Mouse (Mus musculus): ENCODE measurements around the gene Ambra1. TPM values are rescaled to one million over a fixed set of nuclear protein-coding genes. Genes with fewer than 3 reads are reported as not detected.

The Ambra1 gene
- polyA plus RNA-seq, 1 experiment, result not detected

DNA sequence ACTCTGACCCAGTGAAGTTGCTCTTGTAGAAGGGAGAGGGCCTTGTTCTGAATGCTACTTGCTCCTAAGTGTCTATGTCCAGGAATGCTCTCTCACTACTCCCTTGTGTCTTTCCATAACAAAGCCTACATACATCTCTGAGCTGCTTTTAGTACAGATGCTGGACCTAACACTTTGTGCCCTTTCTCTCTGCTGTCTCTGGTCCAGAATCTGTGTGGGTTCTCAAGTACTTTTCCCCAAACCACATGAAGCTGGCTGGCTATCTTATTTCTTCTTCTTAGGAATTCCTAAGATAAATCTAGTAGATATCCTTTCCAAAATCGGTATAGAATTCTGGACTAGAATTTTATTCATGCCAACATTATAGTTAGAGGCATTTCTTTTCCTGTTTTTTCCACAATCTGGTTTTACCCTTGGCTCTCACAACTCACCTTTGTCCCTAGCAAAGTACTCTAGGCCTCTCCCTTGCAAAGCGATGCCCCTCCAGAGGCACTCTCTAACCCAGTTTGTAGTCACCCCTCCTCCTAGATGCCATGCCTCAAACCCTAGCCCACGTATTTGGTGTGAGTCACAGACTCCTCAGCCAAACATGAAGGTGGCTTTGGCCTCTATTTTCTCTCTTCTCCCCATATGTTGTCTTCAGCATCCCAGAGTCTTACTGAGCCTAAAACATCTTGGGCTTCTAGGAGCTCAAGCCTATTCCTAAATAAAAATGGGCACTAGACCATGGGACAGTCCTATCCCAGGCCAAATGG is 173.4 kb downstream of the Ambra1 start:
- peaks cover 11% of the 10 kb centered on the region for H3K4me1 ChIP-seq (ENCODE audit: control insufficient read depth, insufficient read depth, low read length)
- H3K4me3 ChIP-seq (ENCODE audit: insufficient read depth, low read depth, low read length), result no peak overlapping the region
- H3K27ac ChIP-seq (ENCODE audit: insufficient read depth, low read depth, low read length), result peak overlapping the region; percentile 12; the same call in 1 of the 2 replicates
- TF ChIP-seq POLR2A (IDR thresholded peaks at IDR 0.05; ENCODE audit: insufficient read depth, low read depth, low read length), result no peak
- 46% methylated on average over 3 of the region's 3 CpGs for whole genome bisulfite sequencing

DNA sequence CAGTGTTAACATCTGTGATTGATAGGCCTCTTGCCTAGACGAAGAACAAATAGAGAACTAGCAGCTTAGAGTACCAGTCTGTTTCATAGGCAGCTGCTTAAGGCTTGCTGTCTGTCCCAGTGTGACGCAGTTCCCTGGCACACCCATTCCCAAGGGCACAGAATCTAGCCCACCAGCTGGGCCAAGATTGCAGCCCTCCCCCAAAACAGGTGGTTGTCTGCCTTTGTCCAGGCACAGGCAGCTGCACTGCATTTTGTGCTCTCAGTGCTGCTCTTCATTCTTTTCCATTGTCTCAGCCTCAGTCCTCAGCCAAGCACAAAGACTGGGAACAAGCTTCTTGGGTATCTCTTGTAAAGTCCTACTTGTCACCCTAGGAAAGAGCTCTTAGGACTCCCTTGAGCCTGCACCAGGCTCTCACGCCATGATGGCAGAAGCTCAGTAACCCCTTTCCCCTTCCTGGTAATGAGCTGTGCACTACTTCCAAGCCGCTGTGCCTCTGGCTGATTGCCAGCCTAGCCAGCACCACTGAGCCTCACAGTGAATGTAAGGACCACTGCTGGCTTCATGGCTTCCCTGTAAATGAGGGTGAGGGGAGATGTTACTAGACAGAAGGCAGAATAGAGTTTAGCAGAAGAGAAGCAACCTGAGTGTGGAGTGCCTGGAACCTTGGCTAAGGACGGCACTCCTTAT is 174.8 kb downstream of the Ambra1 start:
- Histone ChIP-seq H3K27ac (ENCODE audit: insufficient read depth, low read depth, low read length) (peak overlapping the region; percentile 27), H3K4me1 (ENCODE audit: control insufficient read depth, insufficient read depth, low read length) (peaks cover 9% of the 10 kb centered on the region), H3K4me3 (ENCODE audit: insufficient read depth, low read depth, low read length) (no peak overlapping the region)
- WGBS, result 44% methylated on average over 5 of the region's 5 CpGs
- no peak for TF ChIP-seq CTCF (IDR thresholded peaks at IDR 0.05; ENCODE audit: insufficient read depth, low read depth, low read length)
- no peak for TF ChIP-seq POLR2A (IDR thresholded peaks at IDR 0.05; ENCODE audit: insufficient read depth, low read depth, low read length)

DNA sequence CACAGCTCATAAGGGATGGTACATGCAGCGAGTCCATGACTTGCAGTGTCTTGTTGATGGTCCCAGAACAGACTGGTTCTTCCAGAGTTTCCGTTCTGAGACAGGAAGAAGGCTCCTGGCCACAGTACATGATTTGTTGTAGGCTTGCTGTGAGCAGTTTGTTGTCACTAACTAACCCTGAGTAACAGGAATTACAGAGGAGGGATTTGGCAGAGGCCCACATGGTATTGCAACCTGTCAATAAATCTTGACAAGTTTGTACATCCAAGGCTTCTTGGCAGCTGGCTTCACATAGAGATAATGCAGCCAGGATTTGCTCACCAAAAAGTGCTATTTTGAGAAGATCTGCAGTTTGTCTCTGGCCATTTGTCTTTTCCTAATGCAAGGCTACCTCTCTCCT is 176.2 kb downstream of the Ambra1 start:
- H3K27ac ChIP-seq (ENCODE audit: insufficient read depth, low read depth, low read length), result no peak overlapping the region
- H3K4me1 ChIP-seq (ENCODE audit: control insufficient read depth, insufficient read depth, low read length), result peaks cover 9% of the 10 kb centered on the region

DNA sequence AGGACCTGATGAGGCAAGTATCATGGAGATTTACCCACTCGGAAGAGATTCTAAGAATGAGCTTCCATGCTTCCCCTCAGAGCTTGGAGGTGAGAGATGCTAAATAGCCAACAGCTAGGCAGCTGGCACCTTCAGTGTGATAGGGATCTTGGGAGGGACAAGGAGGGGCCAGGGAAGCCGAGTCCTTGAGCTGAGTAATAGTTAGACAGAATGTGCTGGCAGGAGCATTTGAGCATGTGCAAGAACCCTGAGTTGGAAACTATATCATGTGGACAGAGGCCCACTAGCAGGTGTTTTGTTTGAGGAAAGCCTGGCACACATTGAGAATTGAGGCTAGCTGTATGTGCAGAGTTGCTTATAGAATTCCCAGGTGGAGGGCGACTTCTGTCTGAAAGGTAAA is 182.7 kb downstream of the Ambra1 start:
- Histone ChIP-seq H3K4me3 (ENCODE audit: insufficient read depth, low read depth, low read length) (no peak overlapping the region), H3K4me1 (ENCODE audit: control insufficient read depth, insufficient read depth, low read length) (peaks cover 5% of the 10 kb centered on the region; the same call in 1 of the 2 replicates), H3K27ac (ENCODE audit: insufficient read depth, low read depth, low read length) (no peak overlapping the region)
- WGBS, result 66% methylated on average over 3 of the region's 3 CpGs
- TF ChIP-seq POLR2A (IDR thresholded peaks at IDR 0.05; ENCODE audit: insufficient read depth, low read depth, low read length), result no peak
- no peak for TF ChIP-seq CTCF (IDR thresholded peaks at IDR 0.05; ENCODE audit: insufficient read depth, low read depth, low read length)

More for the DNA sequence above, 176.2 kb downstream of the Ambra1 start:
- TF ChIP-seq CTCF (IDR thresholded peaks at IDR 0.05; ENCODE audit: insufficient read depth, low read depth, low read length) (no peak), POLR2A (IDR thresholded peaks at IDR 0.05; ENCODE audit: insufficient read depth, low read depth, low read length) (no peak)
- no peak overlapping the region for H3K4me3 ChIP-seq (ENCODE audit: insufficient read depth, low read depth, low read length)
- 94% methylated on average over 2 of the region's 2 CpGs for WGBS

DNA sequence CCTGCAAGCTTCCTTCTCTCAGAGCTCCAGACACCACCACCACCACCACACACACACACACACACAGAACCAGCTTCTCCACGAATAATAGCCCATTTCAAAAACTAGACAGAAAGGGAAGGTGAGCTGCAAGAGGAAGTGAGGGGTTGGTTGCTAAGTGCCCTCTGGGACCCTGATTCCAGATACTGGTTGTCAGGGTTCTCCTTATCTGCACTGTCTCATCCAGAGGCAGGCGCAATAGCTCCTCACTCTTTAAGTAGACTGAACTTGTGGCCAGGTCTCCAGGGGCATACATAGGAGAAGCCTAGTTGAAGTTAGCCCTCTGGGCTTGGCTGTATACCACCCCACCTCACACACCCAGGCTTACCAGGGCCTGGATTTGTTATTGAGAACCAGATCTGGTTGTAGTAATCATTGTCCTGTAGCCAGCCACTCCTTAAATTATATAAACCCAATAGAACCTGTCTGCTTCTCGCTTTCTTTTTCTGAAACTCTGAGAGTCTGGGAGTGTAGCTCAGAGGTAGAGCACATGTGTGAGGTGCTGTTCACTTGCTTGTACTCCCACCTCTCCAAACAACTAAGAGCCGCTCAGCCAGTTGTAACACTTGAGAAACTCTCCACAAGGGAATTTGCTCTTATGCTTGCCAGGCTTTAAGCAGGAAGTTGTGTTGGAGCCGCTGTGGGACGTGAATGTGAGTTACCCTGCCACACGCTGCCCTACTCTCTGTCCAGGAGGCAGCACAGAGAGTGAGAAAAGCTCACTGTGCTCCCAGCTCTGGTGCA is 183.6 kb downstream of the Ambra1 start:
- Histone ChIP-seq H3K4me3 (ENCODE audit: insufficient read depth, low read depth, low read length) (no peak overlapping the region), H3K27ac (ENCODE audit: insufficient read depth, low read depth, low read length) (no peak overlapping the region), H3K4me1 (ENCODE audit: control insufficient read depth, insufficient read depth, low read length) (peaks cover 8% of the 10 kb centered on the region; the same call in 1 of the 2 replicates)
- 78% methylated on average over 7 of the region's 7 CpGs for WGBS
- TF ChIP-seq CTCF (IDR thresholded peaks at IDR 0.05; ENCODE audit: insufficient read depth, low read depth, low read length) (no peak), POLR2A (IDR thresholded peaks at IDR 0.05; ENCODE audit: insufficient read depth, low read depth, low read length) (no peak)

DNA sequence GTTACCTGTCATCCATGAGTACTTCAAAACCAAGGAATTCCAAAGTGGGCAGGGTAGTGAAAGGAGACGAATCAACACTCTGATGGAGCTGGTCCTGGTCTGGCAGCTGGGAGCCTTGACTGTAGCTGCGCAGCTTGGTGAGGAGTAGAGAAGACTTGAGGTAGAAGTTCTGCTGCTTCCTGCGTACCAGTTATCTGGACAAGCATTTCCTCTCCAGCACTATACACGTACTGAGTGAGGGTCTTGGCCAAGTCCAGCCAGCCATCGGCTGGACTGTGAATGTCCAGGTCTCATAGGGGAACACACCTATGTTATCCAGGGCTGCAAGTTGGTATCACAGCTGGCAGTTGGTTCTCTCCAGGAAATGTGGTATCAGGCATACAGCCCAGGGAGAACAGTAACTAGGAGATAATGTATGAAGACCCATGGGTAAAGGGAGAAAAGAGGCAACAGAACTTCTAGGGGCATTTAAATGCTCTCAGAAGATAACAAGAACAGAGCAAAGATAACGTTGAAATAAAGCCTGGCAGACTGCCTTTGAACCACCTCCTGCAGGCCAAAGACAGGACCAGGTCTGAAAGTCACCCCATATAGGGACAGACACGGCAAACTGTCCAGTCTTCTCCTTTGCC is 186.5 kb downstream of the Ambra1 start:
- H3K4me3 ChIP-seq (ENCODE audit: insufficient read depth, low read depth, low read length), result no peak overlapping the region
- WGBS, result 89% methylated on average over 7 of the region's 7 CpGs
- TF ChIP-seq POLR2A (IDR thresholded peaks at IDR 0.05; ENCODE audit: insufficient read depth, low read depth, low read length) (no peak), CTCF (IDR thresholded peaks at IDR 0.05; ENCODE audit: insufficient read depth, low read depth, low read length) (no peak)
- H3K27ac ChIP-seq (ENCODE audit: insufficient read depth, low read depth, low read length), result no peak overlapping the region
- peaks cover 15% of the 10 kb centered on the region for H3K4me1 ChIP-seq (ENCODE audit: control insufficient read depth, insufficient read depth, low read length)

DNA sequence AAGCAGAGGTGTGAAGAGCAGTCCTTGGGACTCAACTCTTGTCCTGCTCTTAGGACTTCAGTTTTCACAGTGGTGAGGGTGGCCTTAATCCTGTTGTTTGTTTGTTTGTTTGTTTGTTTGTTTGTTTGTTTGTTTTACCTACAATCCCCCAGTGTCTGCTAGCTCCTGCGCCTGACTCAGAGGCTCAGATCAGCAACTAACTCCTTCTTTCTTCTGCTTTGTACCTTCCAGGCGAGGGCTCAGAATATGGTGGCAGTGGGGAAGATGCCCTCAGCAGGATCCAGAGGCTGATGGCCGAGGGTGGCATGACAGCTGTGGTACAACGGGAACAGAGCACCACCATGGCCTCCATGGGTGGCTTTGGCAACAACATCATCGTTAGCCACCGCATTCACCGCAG is 187.2 kb downstream of the Ambra1 start:
- no peak overlapping the region for H3K4me3 ChIP-seq (ENCODE audit: insufficient read depth, low read depth, low read length)
- no peak overlapping the region for H3K27ac ChIP-seq (ENCODE audit: insufficient read depth, low read depth, low read length)
- WGBS, result 84% methylated on average over 7 of the region's 7 CpGs
- H3K4me1 ChIP-seq (ENCODE audit: control insufficient read depth, insufficient read depth, low read length), result peaks cover 17% of the 10 kb centered on the region
- TF ChIP-seq CTCF (IDR thresholded peaks at IDR 0.05; ENCODE audit: insufficient read depth, low read depth, low read length) (no peak), POLR2A (IDR thresholded peaks at IDR 0.05; ENCODE audit: insufficient read depth, low read depth, low read length) (no peak)

DNA sequence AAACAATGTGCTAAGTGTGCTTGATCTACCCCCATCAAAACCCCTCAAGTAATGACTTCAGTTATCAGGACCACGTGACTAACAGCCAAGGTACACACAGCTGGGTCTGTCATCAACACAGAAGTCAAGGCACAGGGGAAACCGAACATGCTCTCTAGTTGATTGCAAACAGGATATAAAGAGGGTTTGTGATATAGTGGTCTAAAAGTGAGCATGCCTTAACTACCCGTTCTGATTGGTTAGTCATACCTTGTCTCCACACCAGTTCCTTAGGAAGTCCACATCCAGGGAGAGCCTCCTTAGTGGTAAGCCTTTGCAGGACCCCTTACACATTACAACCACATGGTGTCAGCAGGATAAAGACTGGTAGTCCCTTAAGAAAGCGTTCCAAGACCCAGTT is 190.2 kb downstream of the Ambra1 start:
- TF ChIP-seq POLR2A (IDR thresholded peaks at IDR 0.05; ENCODE audit: insufficient read depth, low read depth, low read length), result no peak
- no peak for TF ChIP-seq CTCF (IDR thresholded peaks at IDR 0.05; ENCODE audit: insufficient read depth, low read depth, low read length)
- no peak overlapping the region for H3K27ac ChIP-seq (ENCODE audit: insufficient read depth, low read depth, low read length)
- no peak overlapping the region for H3K4me3 ChIP-seq (ENCODE audit: insufficient read depth, low read depth, low read length)
- WGBS, result 56% methylated on average over 4 of the region's 4 CpGs
- H3K4me1 ChIP-seq (ENCODE audit: control insufficient read depth, insufficient read depth, low read length), result peaks cover 26% of the 10 kb centered on the region
